In the genomic region with DNA sequence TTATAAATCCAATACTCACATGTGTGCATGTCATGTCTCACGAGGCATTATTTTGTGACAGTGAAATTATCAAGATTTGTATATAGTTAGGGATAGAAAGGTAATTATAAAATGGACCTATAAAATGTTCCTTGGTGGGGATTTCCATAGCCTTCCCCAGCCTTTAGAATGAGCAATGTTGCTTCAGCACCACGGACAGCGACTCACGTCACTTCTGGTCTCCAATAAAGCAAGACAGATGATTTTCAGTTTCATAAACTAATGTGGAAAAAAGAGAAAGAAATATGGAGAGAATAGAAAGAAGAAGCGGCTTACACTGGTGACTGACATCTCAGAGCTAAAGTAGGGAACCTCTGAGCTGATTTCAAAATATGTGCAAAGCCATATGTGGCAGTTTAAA, we compare ENCODE assay signal across 10 mouse cellular contexts. TPM values are rescaled to one million over a fixed set of nuclear protein-coding genes. Genes with fewer than 3 reads are reported as not detected.
DNase-seq lines count a peak whose midpoint lies in the region; ATAC-seq and TF ChIP-seq lines count a peak whose summit lies in the region.
"Had no signal": no experiment of that assay in that cellular context is flagged by ENCODE, and none has a peak within 500 bp of the region (broad histone marks: within the 10 kb centered on the region; RNA-seq: fewer than 3 reads in every experiment).

No protein-coding gene starts in this region.

- TF ChIP-seq POLR2A in cerebellum, adult 2 months (IDR thresholded peaks at IDR 0.05; ENCODE audit: borderline replicate concordance, insufficient read depth, low read length): no peak

- peak; percentile 91 for DNase-seq in midbrain, embryonic 11.5 days (ENCODE audit: low spot score, missing footprints)
- peak; percentile 33 for DNase-seq in adrenal gland, adult 2 months
- DNase-seq in gastrocnemius, postnatal 4 days (ENCODE audit: low spot score in 2 of 2): peak; percentile 35 to 68
- DNase-seq in lung, postnatal 36 days: peak; percentile 58
- DNase-seq in cerebellum, adult 2 months: no peak
- no peak for DNase-seq in cerebellum, adult 9-11 months

- WGBS in midbrain, embryonic 11.5 days: 27% methylated on average over 5 of the region's 5 CpGs
- 23% methylated on average over 5 of the region's 5 CpGs for WGBS in midbrain, embryonic 13.5 days
- WGBS in cerebellum, adult 2 months: 50% methylated on average over 5 of the region's 5 CpGs

- no peaks in the 10 kb centered on the region; the same call in 1 of the 2 replicates for H3K27me3 ChIP-seq in midbrain, embryonic 11.5 days (ENCODE audit: control insufficient read depth, insufficient read depth, low read length)
- H3K27me3 ChIP-seq in midbrain, embryonic 13.5 days: no peaks in the 10 kb centered on the region
- no peaks in the 10 kb centered on the region for H3K27me3 ChIP-seq in cerebellum, adult 2 months (ENCODE audit: control insufficient read depth, insufficient read depth, low read length)
- H3K27me3 ChIP-seq: embryonic facial prominence, embryonic 15.5 days had no signal

- no peak for ATAC-seq in midbrain, embryonic 11.5 days (ENCODE audit: low FRiP score)
- no peak for ATAC-seq in midbrain, embryonic 13.5 days
- no peak for ATAC-seq in frontal cortex, adult (ENCODE audit: low TSS enrichment)

- H3K4me3 ChIP-seq in midbrain, embryonic 11.5 days (ENCODE audit: low read depth, low read length): no peak overlapping the region
- no peak overlapping the region for H3K4me3 ChIP-seq in midbrain, embryonic 13.5 days (replicated peaks)
- H3K4me3 ChIP-seq in cerebellum, adult 2 months (replicated peaks; ENCODE audit: insufficient read depth, low read depth, low read length): no peak overlapping the region
- H3K4me3 ChIP-seq: embryonic facial prominence, embryonic 15.5 days had no signal

- TF ChIP-seq CTCF in cerebellum, adult 2 months (IDR thresholded peaks at IDR 0.05; ENCODE audit: borderline replicate concordance, insufficient read depth, low read depth, low read length): no peak

- no peak overlapping the region for H3K9ac ChIP-seq in midbrain, embryonic 11.5 days (ENCODE audit: low read length)
- H3K9ac ChIP-seq in midbrain, embryonic 13.5 days (replicated peaks): no peak overlapping the region
- H3K9ac ChIP-seq: embryonic facial prominence, embryonic 15.5 days had no signal

- H3K9me3 ChIP-seq in midbrain, embryonic 11.5 days (ENCODE audit: control insufficient read depth, low read length): no peaks in the 10 kb centered on the region
- H3K9me3 ChIP-seq in midbrain, embryonic 13.5 days: no peaks in the 10 kb centered on the region
- H3K9me3 ChIP-seq: embryonic facial prominence, embryonic 15.5 days had no signal

- peaks cover 6% of the 10 kb centered on the region; the same call in 1 of the 2 replicates for H3K4me1 ChIP-seq in midbrain, embryonic 11.5 days (ENCODE audit: control insufficient read depth, insufficient read depth, low read length)
- H3K4me1 ChIP-seq in midbrain, embryonic 13.5 days (replicated peaks): peaks cover 16% of the 10 kb centered on the region
- H3K4me1 ChIP-seq in cerebellum, adult 2 months (ENCODE audit: control insufficient read depth, insufficient read depth, low read length): 0 out of 2 replicates have a peak, but pooled peaks cover 2% of the 10 kb centered on the region

- no peaks in the 10 kb centered on the region for H3K36me3 ChIP-seq in midbrain, embryonic 11.5 days (ENCODE audit: control insufficient read depth, insufficient read depth, low read length)
- no peaks in the 10 kb centered on the region for H3K36me3 ChIP-seq in midbrain, embryonic 13.5 days
- H3K36me3 ChIP-seq: embryonic facial prominence, embryonic 15.5 days had no signal

- no peak overlapping the region for H3K27ac ChIP-seq in midbrain, embryonic 11.5 days (ENCODE audit: low read depth, low read length)
- H3K27ac ChIP-seq in midbrain, embryonic 13.5 days: no peak overlapping the region
- no peak overlapping the region for H3K27ac ChIP-seq in cerebellum, adult 2 months (ENCODE audit: insufficient read depth, low read length)
- H3K27ac ChIP-seq: embryonic facial prominence, embryonic 15.5 days had no signal

- no peak overlapping the region for H3K4me2 ChIP-seq in midbrain, embryonic 11.5 days
- no peak overlapping the region for H3K4me2 ChIP-seq in midbrain, embryonic 13.5 days (replicated peaks)
- H3K4me2 ChIP-seq: embryonic facial prominence, embryonic 15.5 days had no signal

RNA-seq across cellular contexts. Expression of gene 3110018I06Rik, which starts 23.7 kb away (rescaled TPM):
- polyA plus RNA-seq in midbrain, embryonic 11.5 days (2014; fragmentation: Nextera tagmentation; extraction: Ambion mirVana): not detected in 2 replicates
- polyA plus RNA-seq in midbrain, embryonic 13.5 days (2015; fragmentation: Nextera tagmentation; extraction: Ambion mirVana): not detected in 2 replicates
- not detected for total RNA-seq in adrenal gland, adult 2 months (2021)
- polyA plus RNA-seq in adrenal gland, adult 2 months (2012; rRNA removed): not detected in 2 replicates
- total RNA-seq in gastrocnemius, postnatal 4 days (2021): not detected
- polyA plus RNA-seq in cerebellum, adult 2 months (2012; rRNA removed): not detected in 2 replicates
- polyA plus RNA-seq: embryonic facial prominence, embryonic 15.5 days; testis, adult 2 months had no signal

Comparison
In these comparisons a context has a peak if more than half of its experiments do, and no peak if none do; other contexts are left out.
1. DNase-seq: peak in midbrain, embryonic 11.5 days (single experiment), adrenal gland, adult 2 months (single experiment), gastrocnemius, postnatal 4 days (2 of 2) and lung, postnatal 36 days (single experiment); none in cerebellum, adult 2 months (0 of 2) and cerebellum, adult 9-11 months (single experiment).